Mouse (Mus musculus) liver, postnatal 0 days (tissue): ENCODE measurements around the gene Lim2.

Experiments
- CTCF ChIP-seq: sonication (generic); IDR thresholded peaks from 2 replicates; pipeline ENCODE4 v1.5.1; 2016; ENCODE audit warnings: antibody characterized with exemption, low read depth
- EP300 ChIP-seq: IDR thresholded peaks from 2 replicates; pipeline ENCODE4 v1.6.1; 2016; ENCODE audit warnings: antibody characterized with exemption, low read depth, mild to moderate bottlenecking

DNA sequence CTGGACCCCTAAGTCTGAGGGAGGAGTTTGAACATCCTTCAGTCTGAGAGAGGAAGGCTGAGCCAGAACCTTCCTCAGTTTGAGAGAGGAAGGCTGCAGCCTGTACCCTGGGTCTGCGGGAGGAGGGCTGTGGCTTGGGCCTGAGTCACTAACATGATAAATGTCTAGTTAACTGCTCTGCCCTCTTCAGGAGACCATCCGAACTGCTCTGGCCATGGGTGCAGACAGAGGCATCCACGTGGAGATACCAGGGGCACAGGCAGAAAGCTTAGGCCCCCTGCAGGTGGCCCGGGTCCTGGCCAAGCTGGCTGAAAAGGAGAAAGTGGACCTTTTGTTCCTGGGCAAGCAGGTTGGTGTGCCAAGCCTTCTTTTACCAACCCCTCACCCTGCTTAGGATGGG, 25.1 kb downstream of the Lim2 start:
- TF ChIP-seq EP300 (no peak), CTCF (peak; percentile 65)
